Mouse (Mus musculus) ES-Bruce4 (cell line): ENCODE measurements around the gene H3f3a.

Experiments used
- CTCF ChIP-seq: IDR thresholded peaks from one replicate; pipeline ENCODE4 v1.8.1; 2011; ENCODE audit warnings: low read depth, low read length
- EP300 ChIP-seq: IDR thresholded peaks from 2 replicates; pipeline ENCODE4 v1.6.1; 2011; ENCODE audit warnings: low read depth, low read length; ENCODE audit not compliant: insufficient read depth

DNA sequence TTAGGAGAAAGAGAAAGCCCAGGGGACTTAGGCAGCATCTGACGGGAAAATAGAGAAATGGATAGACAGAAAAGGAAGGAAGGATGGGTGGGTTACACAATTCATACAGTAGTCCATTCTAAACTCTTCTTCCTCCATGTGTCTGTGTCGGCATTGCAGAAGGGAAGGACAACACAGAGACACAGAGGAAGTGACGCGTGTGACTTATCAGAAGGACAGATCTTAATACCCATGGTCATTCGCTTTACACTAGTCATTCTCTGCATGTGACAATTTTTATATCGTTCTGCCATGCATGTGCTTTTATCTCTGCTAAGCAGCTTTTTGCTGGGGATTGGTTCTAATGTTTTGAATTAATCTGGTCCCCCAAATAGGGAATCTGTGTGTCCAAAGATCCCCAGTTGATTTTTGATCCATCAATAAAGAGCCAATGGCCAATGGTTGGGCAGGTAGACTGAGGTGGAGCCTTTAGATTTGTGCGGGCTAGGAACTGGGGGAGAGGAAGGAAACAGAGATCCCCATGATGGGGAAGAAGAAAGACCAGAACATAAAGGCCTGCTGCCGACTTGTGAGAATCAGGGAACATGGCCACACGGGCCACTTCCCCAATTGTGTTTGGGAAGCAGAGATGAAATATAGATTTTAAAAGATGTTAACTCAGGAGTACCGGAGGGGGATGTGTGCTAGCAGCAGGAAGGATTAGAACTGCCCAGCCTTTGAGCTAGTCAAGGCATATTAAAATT is 21.7 kb upstream of the H3f3a start:
- TF ChIP-seq CTCF (no peak), EP300 (no peak)
